Mouse (Mus musculus): ENCODE data around the gene Plekha6.

GRCm38 (mm10) chr1:133134881-133135280 is 29.1 kb upstream of the Plekha6 start:
- TF ChIP-seq ZC3H11A (IDR thresholded peaks at IDR 0.05; ENCODE audit: low read depth, low read length): no peak
- no peak for TF ChIP-seq CTCF (IDR thresholded peaks at IDR 0.05 in 2 of 3, conservative IDR thresholded peaks at IDR 0.05 in 1 of 3; ENCODE audit: control insufficient read depth in 1 of 3, insufficient read depth in 1 of 3, low read depth in 2 of 3, low read length in 3 of 3, poor library complexity in 1 of 3, severe bottlenecking in 1 of 3)
- no peak for TF ChIP-seq MEF2A (IDR thresholded peaks at IDR 0.05; ENCODE audit: extremely low read depth, insufficient replicate concordance, low read depth, low read length, poor library complexity, severe bottlenecking)
- TF ChIP-seq ETS1 (IDR thresholded peaks at IDR 0.05; ENCODE audit: low read depth, low read length): no peak

Measured in MEL (cell line).